Mouse (Mus musculus) erythroblast, embryonic 14.5 days (primary cell): ENCODE measurements around the gene Mthfd1l.

ENCODE experiments used
- GATA1 ChIP-seq: IDR thresholded peaks from 2 replicates; pipeline ENCODE4 v1.6.1; 2012; ENCODE audit warnings: low read length, inconsistent platforms, mixed read lengths
- TAL1 ChIP-seq: IDR thresholded peaks from 3 replicates; pipeline ENCODE4 v1.6.1; 2012; ENCODE audit warnings: low read length, inconsistent platforms, mixed read lengths

DNA sequence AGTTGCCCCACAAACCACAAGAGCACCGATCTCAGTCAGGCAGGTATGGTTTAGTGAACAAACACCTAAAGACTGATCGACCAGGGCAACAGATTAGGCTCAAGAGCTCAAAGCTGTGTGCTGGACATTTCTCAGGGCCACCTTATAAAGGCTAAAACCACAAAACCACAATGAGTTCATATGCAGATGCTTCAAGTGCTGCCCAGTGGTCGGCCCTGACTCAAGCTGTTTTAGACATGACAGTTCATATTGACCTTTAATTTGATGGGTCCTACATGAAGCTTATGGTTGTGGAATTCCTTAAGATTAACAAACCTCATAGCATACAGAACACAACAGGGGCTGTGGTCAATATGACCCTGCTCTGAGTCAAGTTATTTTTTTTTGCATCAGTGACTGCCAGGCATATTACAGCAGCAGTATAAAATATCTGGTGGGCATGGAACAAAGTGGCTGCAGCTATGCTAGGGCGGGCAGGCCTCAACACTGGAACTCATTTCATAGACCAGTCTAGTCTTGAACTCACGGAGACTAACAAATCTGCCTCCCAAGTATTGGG, 227.7 kb downstream of the Mthfd1l start:
- TF ChIP-seq TAL1 = no peak
- TF ChIP-seq GATA1 = no peak
